Mouse (Mus musculus): ENCODE results near the gene Zfp366.

The Zfp366 gene

DNA sequence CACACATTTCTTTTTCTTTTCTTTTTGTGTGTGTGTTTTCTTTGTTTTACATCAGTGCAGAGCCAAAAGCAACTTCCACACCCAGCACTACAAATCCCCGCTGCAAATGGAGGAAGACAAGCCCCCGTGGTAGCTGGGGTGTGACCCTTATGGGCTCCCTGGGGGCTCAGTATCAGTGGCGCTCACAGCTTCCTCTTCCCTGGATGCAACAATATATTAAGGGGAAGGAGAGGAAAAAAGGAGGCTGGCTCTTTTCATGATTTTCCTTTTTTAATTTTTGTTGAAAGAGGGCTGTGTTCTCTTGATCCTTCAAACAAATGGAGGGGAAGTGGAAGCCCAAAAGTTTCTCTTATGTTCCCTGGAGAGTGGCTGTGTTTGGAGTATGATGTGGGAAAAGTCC lies 70.2 kb downstream of the Zfp366 start:
- no peak for DNase-seq (ENCODE audit: low spot score)

GRCm38 (mm10) chr13:99256916-99257315 lies 72.3 kb downstream of the Zfp366 start:
- no peak for DNase-seq (ENCODE audit: low spot score)

- no peak for DNase-seq (ENCODE audit: low spot score)
Observed at GRCm38 (mm10) chr13:99258677-99259076, 74.1 kb downstream of the Zfp366 start.

GRCm38 (mm10) chr13:99259502-99260174 lies 75.0 kb downstream of the Zfp366 start:
- DNase-seq (ENCODE audit: low spot score): no peak

GRCm38 (mm10) chr13:99262406-99262805 lies 77.8 kb downstream of the Zfp366 start:
- no peak for DNase-seq (ENCODE audit: low spot score)

- DNase-seq (ENCODE audit: low spot score): no peak
Observed at GRCm38 (mm10) chr13:99263159-99263783, 78.6 kb downstream of the Zfp366 start.

GRCm38 (mm10) chr13:99264483-99264882 lies 79.9 kb downstream of the Zfp366 start:
- DNase-seq (ENCODE audit: low spot score): no peak

DNA sequence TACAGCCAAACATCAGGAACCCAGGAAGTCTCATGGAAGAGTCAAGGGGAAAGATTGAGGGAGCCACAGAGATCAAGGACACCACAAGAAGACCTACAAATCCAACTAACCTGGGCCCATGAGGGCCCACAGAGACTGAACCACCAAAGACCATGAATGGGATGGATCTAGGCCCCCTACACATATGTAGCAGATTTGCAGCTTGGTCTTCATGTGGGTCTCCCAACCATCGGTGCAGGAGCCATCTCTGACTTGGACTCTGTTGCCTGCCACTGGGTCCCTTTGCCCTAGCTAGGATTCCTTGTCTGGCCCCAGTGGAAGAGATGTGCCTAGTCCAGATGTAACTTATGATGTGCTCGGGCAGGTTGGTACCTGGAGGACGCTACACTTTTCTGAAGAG lies 87.4 kb downstream of the Zfp366 start:
- DNase-seq (ENCODE audit: low spot score): no peak

- no peak for DNase-seq (ENCODE audit: low spot score)
Observed at GRCm38 (mm10) chr13:99277521-99277920, 92.9 kb downstream of the Zfp366 start.

- DNase-seq (ENCODE audit: low spot score): no peak
Observed at GRCm38 (mm10) chr13:99278511-99278910, 93.9 kb downstream of the Zfp366 start.

DNA sequence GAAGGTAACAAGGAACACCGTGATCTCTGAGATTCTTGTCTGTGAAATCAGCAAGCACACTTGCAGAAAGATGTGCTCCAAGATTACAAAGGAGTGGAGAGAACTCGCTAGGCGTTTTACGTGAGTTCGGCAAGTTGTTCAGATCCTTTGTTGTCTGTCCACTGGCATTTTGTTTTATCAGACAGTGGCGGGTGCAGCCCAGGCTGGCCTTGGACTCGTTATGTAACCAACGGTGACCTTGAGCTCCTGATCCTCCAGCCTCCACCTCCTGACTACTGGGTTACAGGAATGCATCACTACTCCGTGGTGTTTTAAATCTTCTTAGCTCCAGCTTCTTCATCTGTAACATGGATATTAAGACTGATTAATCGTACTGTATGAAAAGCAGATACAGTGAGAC lies 94.7 kb downstream of the Zfp366 start:
- no peak for DNase-seq (ENCODE audit: low spot score)

- DNase-seq (ENCODE audit: low spot score): no peak
Observed at GRCm38 (mm10) chr13:99282961-99283360, 98.3 kb downstream of the Zfp366 start.

GRCm38 (mm10) chr13:99283916-99284315 lies 99.3 kb downstream of the Zfp366 start:
- no peak for DNase-seq (ENCODE audit: low spot score)

DNA sequence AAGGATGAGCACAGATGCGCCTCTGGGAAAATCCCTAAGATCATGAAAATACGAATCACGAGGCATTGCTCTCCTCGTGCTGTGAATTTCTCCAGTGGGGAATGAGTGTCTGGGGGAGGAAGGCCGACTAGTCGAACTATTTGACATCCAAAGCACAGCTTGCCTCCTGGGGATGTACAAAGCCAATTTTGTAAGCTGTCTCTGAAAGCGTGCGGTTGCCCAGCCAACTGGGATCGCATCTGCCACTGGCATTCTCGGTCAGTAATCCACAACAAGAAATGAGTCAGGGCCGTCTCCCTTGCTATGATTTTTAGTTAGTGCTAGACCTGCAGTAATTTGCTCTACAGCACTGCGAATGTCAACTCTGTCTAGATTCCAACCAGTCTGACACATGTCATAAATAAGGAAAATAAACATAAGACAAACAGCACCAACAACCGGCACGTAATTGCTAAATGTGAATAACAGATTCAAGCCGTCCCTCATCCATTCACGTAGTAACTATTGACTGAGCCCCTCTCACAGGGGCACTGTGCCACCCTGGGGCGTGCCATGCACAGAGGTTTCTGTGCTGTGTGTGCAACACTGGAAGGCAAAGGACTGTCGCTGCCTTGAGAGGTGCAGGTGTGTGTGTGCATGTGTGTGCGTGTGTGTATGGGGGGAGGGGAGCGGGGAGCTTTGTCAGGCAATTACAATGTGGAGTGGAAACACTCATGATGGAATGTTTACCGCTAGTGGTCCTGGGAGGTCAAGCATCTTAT lies 100.0 kb downstream of the Zfp366 start:
- peak; percentile 50 for DNase-seq (ENCODE audit: low spot score)

DNA sequence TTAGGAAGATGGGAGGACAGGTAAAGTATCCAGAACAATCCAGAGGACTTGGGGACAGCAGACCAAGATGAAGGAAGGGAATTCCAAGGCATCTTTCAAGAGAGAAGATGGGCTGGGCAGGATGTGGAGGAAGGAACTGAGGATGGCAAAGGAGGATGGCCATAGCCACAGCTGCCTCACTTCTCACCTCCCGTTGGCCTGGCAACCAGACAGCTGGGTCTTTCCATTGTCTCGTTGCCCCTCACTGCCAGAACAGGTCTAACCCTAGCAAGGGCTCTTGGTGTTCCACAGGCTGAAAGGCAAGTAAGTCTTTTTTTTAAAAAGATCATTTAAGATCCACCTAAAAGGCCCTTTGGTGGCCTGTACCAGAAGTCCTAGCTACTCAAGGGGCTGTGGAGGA lies 100.6 kb downstream of the Zfp366 start:
- no peak for DNase-seq (ENCODE audit: low spot score)

DNA sequence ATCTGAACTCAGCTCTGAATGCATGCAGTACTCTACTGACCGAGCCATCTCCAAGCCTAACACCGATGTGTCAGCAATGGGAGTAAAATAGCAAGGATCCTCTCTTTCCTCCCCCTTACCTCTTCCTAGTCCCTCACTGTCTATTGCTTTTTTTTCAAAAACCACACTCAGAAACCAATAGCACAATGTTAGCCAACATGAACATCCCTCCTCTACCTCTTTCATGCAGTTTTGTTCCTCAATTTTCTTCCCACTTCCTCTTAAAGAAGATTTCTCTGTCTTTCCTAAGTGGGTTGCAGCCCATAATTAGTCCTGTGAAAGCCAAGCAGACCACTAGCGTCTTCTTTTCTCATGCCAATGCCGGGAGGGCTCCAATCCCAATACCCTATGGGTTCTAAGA lies 102.6 kb downstream of the Zfp366 start:
- no peak for DNase-seq (ENCODE audit: low spot score)

DNA sequence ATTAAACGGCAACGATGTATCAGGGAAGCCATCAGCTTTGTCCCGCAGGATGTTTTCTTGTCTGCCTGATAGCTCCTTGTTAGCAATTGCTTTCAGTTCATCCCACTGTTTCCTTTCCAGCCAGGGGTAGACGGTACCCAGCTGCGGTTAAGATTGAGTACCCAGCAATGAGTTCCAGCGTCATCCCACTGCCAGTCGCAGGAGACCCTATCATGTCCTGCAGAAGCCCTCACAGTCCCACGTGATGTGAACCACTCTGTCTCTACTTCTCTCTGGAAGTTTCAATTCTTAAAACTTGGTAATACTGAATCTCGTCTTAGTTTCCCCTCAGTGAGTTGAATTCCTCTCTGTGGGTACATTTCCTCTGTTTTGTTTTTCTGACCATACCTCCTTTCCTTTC lies 103.2 kb downstream of the Zfp366 start:
- DNase-seq (ENCODE audit: low spot score): no peak

- no peak for DNase-seq (ENCODE audit: low spot score)
Observed at GRCm38 (mm10) chr13:99290766-99291165, 106.1 kb downstream of the Zfp366 start.

GRCm38 (mm10) chr13:99294176-99294575 lies 109.6 kb downstream of the Zfp366 start:
- DNase-seq (ENCODE audit: low spot score): no peak

DNA sequence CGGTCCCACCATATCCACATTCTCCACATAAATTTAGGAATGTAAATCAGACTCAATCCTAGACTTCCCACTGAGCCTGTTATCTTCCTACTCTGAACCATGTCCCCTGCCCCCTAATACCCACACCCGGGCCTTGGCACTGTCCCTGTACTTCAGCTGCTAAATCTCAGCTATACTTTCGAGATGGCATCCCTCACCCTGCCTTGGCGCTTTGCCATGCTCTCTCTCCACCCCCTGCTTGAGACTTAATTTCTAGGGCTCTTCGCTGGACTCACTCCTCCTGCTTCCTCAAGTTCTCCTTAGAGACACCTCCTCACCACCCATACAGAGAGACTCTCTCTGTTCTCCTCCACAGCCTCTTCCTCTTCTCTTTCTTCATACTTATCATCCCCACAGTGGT lies 115.3 kb downstream of the Zfp366 start:
- no peak for DNase-seq (ENCODE audit: low spot score)

Measured in layer of hippocampus, adult 9-10 months (tissue).